Mouse (Mus musculus) G1E (cell line): ENCODE results near the gene Tlcd2.

Source experiments
- CTCF ChIP-seq: IDR thresholded peaks from 2 replicates; pipeline ENCODE4 v1.5.1; 2012; ENCODE audit warnings: low read depth, low read length, inconsistent platforms, mixed read lengths
- GATA1 ChIP-seq: IDR thresholded peaks from 2 replicates; pipeline ENCODE4 v1.6.1; 2012; ENCODE audit warnings: borderline replicate concordance, low read length, inconsistent platforms, mixed read lengths
- POLR2AphosphoS5 ChIP-seq: IDR thresholded peaks from 2 replicates; pipeline ENCODE4 v1.6.1; 2012; ENCODE audit warnings: low read depth, low read length, inconsistent platforms; ENCODE audit not compliant: insufficient replicate concordance
- TAL1 ChIP-seq: conservative IDR thresholded peaks from 2 replicates; pipeline ENCODE4 v1.6.1; 2012; ENCODE audit warnings: low read depth, low read length, inconsistent platforms, mixed read lengths

- TF ChIP-seq TAL1, result no peak
- no peak for TF ChIP-seq POLR2AphosphoS5
- no peak for TF ChIP-seq CTCF
- no peak for TF ChIP-seq GATA1
Measured at GRCm38 (mm10) chr11:75450936-75451335, 10.6 kb upstream of the Tlcd2 start.
